Mouse (Mus musculus): ENCODE measurements around the gene Mmgt2. TPM values are rescaled to one million over a fixed set of nuclear protein-coding genes. Genes with fewer than 3 reads are reported as not detected.

Mmgt2 gene
- polyA plus RNA-seq, 2 experiments from 2014 or later = 42.9 to 59.1 TPM

DNA sequence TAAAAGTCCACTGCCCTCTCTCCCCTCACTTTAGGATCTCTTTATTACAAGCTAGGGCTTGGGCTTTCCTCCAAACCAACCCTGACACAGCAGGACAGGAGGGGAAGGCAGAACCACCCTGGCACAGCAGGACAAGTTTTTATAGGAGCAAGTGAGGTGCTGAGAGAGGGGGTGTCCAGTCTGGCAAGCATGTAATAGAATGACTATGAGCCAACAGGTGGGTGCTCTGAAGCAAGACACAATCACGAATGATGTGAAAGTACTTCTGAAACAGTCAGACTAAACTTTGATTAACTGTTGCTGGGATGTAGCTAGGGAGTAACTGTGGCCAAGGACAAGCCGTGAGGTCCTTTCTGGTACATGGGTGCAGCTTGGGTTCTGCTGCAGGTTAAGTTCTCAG lies 57.7 kb downstream of the Mmgt2 start:
- ATAC-seq = no peak

DNA sequence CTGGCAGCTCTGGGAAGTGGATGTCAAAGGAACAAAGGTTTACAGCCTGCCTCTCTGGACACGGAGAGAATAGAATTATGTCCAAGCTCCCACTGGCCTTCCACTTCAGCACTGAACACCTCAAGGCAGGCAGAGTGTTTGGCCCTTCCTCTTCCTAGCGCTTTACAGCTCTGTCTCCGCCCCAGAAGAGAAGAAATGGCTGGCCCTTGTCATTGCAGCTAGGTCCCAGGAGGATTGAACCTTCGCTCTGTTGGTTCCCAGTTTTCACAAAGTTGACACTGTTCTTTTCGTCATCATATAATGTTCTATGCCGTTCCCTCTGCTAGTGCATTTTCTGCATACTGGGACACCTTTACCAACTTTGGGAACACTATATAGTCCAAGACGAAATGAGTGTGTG lies 59.8 kb downstream of the Mmgt2 start:
- no peak for ATAC-seq

DNA sequence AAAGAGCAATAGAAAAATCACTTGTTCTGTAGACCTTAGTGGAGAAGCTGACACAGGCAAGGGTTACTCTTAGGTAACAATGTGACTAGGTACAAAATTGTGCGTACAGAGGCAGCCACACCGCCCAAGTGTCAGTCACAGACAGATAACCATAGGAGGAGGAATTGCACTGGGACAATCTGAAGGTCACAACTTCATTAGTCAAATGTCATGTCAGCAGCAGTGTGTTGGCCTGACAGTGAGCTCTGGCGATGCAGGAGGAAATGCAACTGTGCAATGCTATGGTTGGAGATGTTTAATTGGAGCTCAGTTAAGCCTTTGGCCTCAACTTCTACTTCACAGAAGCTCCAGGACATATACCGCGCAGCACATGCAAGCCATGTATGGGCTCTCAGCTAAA lies 62.2 kb downstream of the Mmgt2 start:
- no peak for ATAC-seq

Other genes with a start within 250 kb of the Mmgt2 start
- 10 to 100 TPM in 1 of 2 experiments, 1 to 10 TPM in 1; 9.2 to 13.9 TPM for gene Pigl, start 190.2 kb upstream of the Mmgt2 start, polyA plus RNA-seq (2017; shearing (Covaris generic))
- gene Ncor1, start 190.1 kb upstream of the Mmgt2 start, polyA plus RNA-seq (2017; shearing (Covaris generic)) = 100 to 1,000 TPM; 170 to 205 TPM
- 1 to 10 TPM in 1 of 2 experiments, under 1 TPM in 1; 0.74 to 2.3 TPM for gene Cenpv, start 109.4 kb upstream of the Mmgt2 start, polyA plus RNA-seq (2017; shearing (Covaris generic))
- 1,000 to 10,000 TPM; 5,826 to 7,831 TPM for gene Ubb, start 97.5 kb upstream of the Mmgt2 start, polyA plus RNA-seq (2017; shearing (Covaris generic))
- gene Trpv2, start 74.2 kb upstream of the Mmgt2 start, polyA plus RNA-seq (2017; shearing (Covaris generic)) = 10 to 100 TPM; 65.8 to 93.5 TPM
- gene Lrrc75a, start 141 bp upstream of the Mmgt2 start, polyA plus RNA-seq (2017; shearing (Covaris generic)) = 1 to 10 TPM; 1.9 to 4.6 TPM
- gene Zfp287, start 83.2 kb downstream of the Mmgt2 start, polyA plus RNA-seq (2017; shearing (Covaris generic)) = 10 to 100 TPM; 16.9 to 20.4 TPM
- gene Gm10428, start 104.4 kb downstream of the Mmgt2 start, polyA plus RNA-seq (2017; shearing (Covaris generic)) = not detected
- 1 to 10 TPM; 3.8 to 4.3 TPM for gene Zfp286, start 140.8 kb downstream of the Mmgt2 start, polyA plus RNA-seq (2017; shearing (Covaris generic))
- 1 to 10 TPM; 2.5 to 4.3 TPM for gene Trim16, start 171.6 kb downstream of the Mmgt2 start, polyA plus RNA-seq (2017; shearing (Covaris generic))
- gene Fbxw10, start 198.4 kb downstream of the Mmgt2 start, polyA plus RNA-seq (2017; shearing (Covaris generic)) = 1 to 10 TPM; 8.4 to 9.6 TPM
- gene Tvp23b, start 230.8 kb downstream of the Mmgt2 start, polyA plus RNA-seq (2017; shearing (Covaris generic)) = 10 to 100 TPM; 57.6 to 61.6 TPM

Data from CD4-positive, CD25-positive, alpha-beta regulatory T cell, adult 4 months (primary cell).